Mouse (Mus musculus) C2C12 (cell line): ENCODE results near the gene Ttll13.

Source experiments
- CEBPB ChIP-seq: IDR thresholded peaks from one replicate; pipeline ENCODE4 v1.6.1; 2011; ENCODE audit warnings: low read depth, mild to moderate bottlenecking, control low read depth, moderate library complexity
- CTCF ChIP-seq: IDR thresholded peaks from one replicate; pipeline ENCODE4 v1.5.1; 2011; ENCODE audit not compliant: control insufficient read depth, insufficient read depth, insufficient read length
- FOSL1 ChIP-seq: IDR thresholded peaks from one replicate; pipeline ENCODE4 v1.8.0; 2011; ENCODE audit warnings: mild to moderate bottlenecking, low read length; ENCODE audit not compliant: poor library complexity, insufficient read depth, severe bottlenecking
- MAX ChIP-seq: IDR thresholded peaks from one replicate; pipeline ENCODE4 v1.6.1; 2011; ENCODE audit warnings: mild to moderate bottlenecking, control low read depth
- MYOD1 ChIP-seq: IDR thresholded peaks from one replicate; pipeline ENCODE4 v1.6.1; 2011; ENCODE audit warnings: low read depth; ENCODE audit not compliant: control insufficient read depth, insufficient read length
- USF1 ChIP-seq: IDR thresholded peaks from one replicate; pipeline ENCODE4 v1.6.1; 2011; ENCODE audit warnings: low read depth, mild to moderate bottlenecking, control low read depth, moderate library complexity

DNA sequence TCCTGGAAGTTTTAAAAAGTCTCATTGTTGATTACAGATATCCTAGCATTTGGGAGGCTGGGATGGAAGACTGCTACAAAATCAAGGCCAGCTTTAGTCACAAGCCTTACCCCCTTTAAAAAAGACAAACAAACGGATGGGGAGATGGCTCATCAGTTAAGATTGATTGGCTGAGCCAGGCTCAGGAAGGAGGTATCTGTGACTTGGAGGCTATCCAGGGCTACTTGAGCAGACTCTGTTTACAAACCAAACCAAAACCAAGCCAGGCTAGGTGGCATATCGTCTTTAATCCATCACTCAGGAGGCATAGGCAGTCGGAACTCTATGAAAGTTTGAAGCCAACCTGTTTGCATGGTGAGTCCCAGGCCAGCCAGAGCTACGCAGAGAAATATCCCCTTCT is 4.5 kb upstream of the Ttll13 start:
- TF ChIP-seq CTCF (no peak), USF1 (no peak), CEBPB (no peak), MAX (no peak), MYOD1 (no peak), FOSL1 (no peak)
